Mouse (Mus musculus) spleen, adult 2 months (tissue): ENCODE measurements around the gene Vps26c.

Experiments used
- CTCF ChIP-seq: fragments of 200-500 bp; IDR thresholded peaks from 2 replicates; pipeline ENCODE4 v1.5.1; 2011; ENCODE audit warnings: mild to moderate bottlenecking, inconsistent platforms; ENCODE audit not compliant: insufficient read depth, insufficient read length, insufficient replicate concordance; ENCODE audit errors: extremely low read depth
- POLR2A ChIP-seq: fragments of 200-500 bp; IDR thresholded peaks from 2 replicates; pipeline ENCODE4 v1.6.1; 2011; ENCODE audit warnings: low read depth, low read length, inconsistent platforms

DNA sequence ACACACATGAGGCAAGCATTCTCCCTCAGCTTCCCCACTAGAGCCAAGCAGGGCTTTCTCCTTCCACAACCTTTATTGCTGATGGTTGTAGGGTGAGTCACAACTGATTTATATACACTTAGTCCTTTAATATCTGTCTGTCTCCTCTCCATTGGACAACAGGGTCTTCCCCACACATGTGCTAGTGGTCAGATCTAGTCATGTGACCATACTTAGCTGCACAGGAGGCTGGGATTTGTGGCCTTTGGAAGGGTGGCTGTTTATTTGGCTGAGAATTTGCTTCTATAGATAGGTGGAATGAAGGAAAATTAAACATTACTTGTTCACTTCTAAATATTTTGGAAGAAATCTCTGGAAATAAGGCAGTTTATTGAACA is 48.1 kb upstream of the Vps26c start:
- TF ChIP-seq CTCF (no peak), POLR2A (no peak)
